Mouse (Mus musculus) lung, adult 2 months (tissue): ENCODE measurements around the gene Ctla4.

Experiments
- CTCF ChIP-seq: fragments of 200-500 bp; IDR thresholded peaks from 2 replicates; pipeline ENCODE4 v1.5.1; 2011; ENCODE audit warnings: mild to moderate bottlenecking, low read length, control low read depth; ENCODE audit not compliant: insufficient read depth
- POLR2A ChIP-seq: fragments of 200-500 bp; IDR thresholded peaks from 2 replicates; pipeline ENCODE4 v1.6.1; 2011; ENCODE audit warnings: low read depth, mild to moderate bottlenecking, control low read depth, low read length, borderline replicate concordance; ENCODE audit errors: extremely low read depth

GRCm38 (mm10) chr1:60859159-60859558 lies 27.6 kb upstream of the Ctla4 start:
- TF ChIP-seq CTCF (no peak), POLR2A (no peak)
